Comparison of ENCODE assay signal across 8 mouse cellular contexts in genomic region chr2:181659609-181660055, GRCm38 (mm10). TPM values are rescaled to one million over a fixed set of nuclear protein-coding genes. Genes with fewer than 3 reads are reported as not detected.
DNase-seq lines count a peak whose midpoint lies in the region; ATAC-seq and TF ChIP-seq lines count a peak whose summit lies in the region.

No protein-coding gene starts in this region.

- H3K4me3 ChIP-seq in hindbrain, embryonic 14.5 days (replicated peaks; ENCODE audit: low read length): no peak overlapping the region

- no peak overlapping the region for H3K9ac ChIP-seq in hindbrain, embryonic 14.5 days

- peaks cover 34% of the 10 kb centered on the region for H3K36me3 ChIP-seq in hindbrain, embryonic 14.5 days (replicated peaks; ENCODE audit: control insufficient read depth, insufficient read depth)

- peak; percentile 67 for ATAC-seq in Patski
- peak; percentile 71; the same call in 1 of the 2 replicates for ATAC-seq in hindbrain, embryonic 14.5 days (ENCODE audit: low FRiP score)

- no peak overlapping the region for H3K4me2 ChIP-seq in hindbrain, embryonic 14.5 days (replicated peaks)

- CTCF ChIA-PET in Patski (lab: Charles Lee): interaction anchor here (0.6 to 13.3 kb wide), 9 partner anchors 10 to 47 kb away, joined by 3 to 135 read pairs (median 9); partner anchors contain the start of gene Tcea2

- H3K9me3 ChIP-seq in hindbrain, embryonic 14.5 days (ENCODE audit: control insufficient read depth, low read length): no peaks in the 10 kb centered on the region

- in situ Hi-C loops in Patski (cut with MboI; ENCODE audit: low pct_unique_long_range_greater_than_20kb): no loop called here

- no peaks in the 10 kb centered on the region for H3K27me3 ChIP-seq in Patski
- no peaks in the 10 kb centered on the region for H3K27me3 ChIP-seq in hindbrain, embryonic 14.5 days (ENCODE audit: control insufficient read depth, insufficient read depth, low read length)

- TF ChIP-seq CTCF in Patski (IDR thresholded peaks at IDR 0.05): peak; percentile 74

- POLR2A ChIA-PET in Patski (lab: Charles Lee): no interaction called here

- no peaks in the 10 kb centered on the region for H3K4me1 ChIP-seq in hindbrain, embryonic 14.5 days (replicated peaks; ENCODE audit: control insufficient read depth, insufficient read depth, low read length)

- H3K27ac ChIP-seq in hindbrain, embryonic 14.5 days: no peak overlapping the region

- WGBS in hindbrain, embryonic 14.5 days: 9% methylated on average over 9 of the region's 9 CpGs

- no peak for DNase-seq in Patski (ENCODE audit: low read depth, low spot score)
- peak; percentile 86 to 94 for DNase-seq in cerebellum, postnatal 14 days
- DNase-seq in frontal cortex, postnatal 36 days (ENCODE audit: low spot score in 2 of 2): peak; percentile 68 to 75
- peak; percentile 61 for DNase-seq in hindbrain, embryonic 14.5 days (ENCODE audit: low spot score)
- peak; percentile 78 to 82 for DNase-seq in layer of hippocampus, postnatal 36 days
- peak; percentile 96 for DNase-seq in lung, postnatal 36 days
- peak; percentile 78 for DNase-seq in retina, postnatal 1 day
- DNase-seq in urinary bladder, adult 2 months (ENCODE audit: low spot score): peak; percentile 56

RNA-seq across cellular contexts. Expression of gene Gm29797, which starts 2.8 kb away (rescaled TPM):
- polyA plus RNA-seq in Patski (2021): 0.15 TPM
- polyA plus RNA-seq in hindbrain, embryonic 14.5 days (2014; fragmentation: Nextera tagmentation; extraction: Ambion mirVana): 0.27 TPM in 1 of 2 replicates, not detected in the other
- total RNA-seq in layer of hippocampus, postnatal 36 days (2021): 1 to 10 TPM; 1.1 to 1.6 TPM
- polyA plus RNA-seq in urinary bladder, adult 2 months (2012; rRNA removed): 0.11 TPM in 1 of 2 replicates, not detected in the other

RNA-seq across cellular contexts. Expression of gene Sox18, which starts 11.8 kb away (rescaled TPM):
- polyA plus RNA-seq in Patski (2021): 0.04 TPM
- polyA plus RNA-seq in hindbrain, embryonic 14.5 days (2014; fragmentation: Nextera tagmentation; extraction: Ambion mirVana): 19.3 and 20.9 TPM in 2 replicates
- 10 to 100 TPM in 1 of 2 experiments, 1 to 10 TPM in 1; 8.3 to 11.1 TPM for total RNA-seq in layer of hippocampus, postnatal 36 days (2021)
- polyA plus RNA-seq in urinary bladder, adult 2 months (2012; rRNA removed): 20.0 and 27.2 TPM in 2 replicates

RNA-seq across cellular contexts. Expression of gene Tcea2, which starts 20.5 kb away (rescaled TPM):
- 22.9 TPM for polyA plus RNA-seq in Patski (2021)
- 40.6 and 50.4 TPM in 2 replicates for polyA plus RNA-seq in hindbrain, embryonic 14.5 days (2014; fragmentation: Nextera tagmentation; extraction: Ambion mirVana)
- 10 to 100 TPM; 60.6 to 62.0 TPM for total RNA-seq in layer of hippocampus, postnatal 36 days (2021)
- polyA plus RNA-seq in urinary bladder, adult 2 months (2012; rRNA removed): 27.8 and 38.0 TPM in 2 replicates

RNA-seq across cellular contexts. Expression of gene Rgs19, which starts 34.1 kb away (rescaled TPM):
- 42.4 TPM for polyA plus RNA-seq in Patski (2021)
- polyA plus RNA-seq in hindbrain, embryonic 14.5 days (2014; fragmentation: Nextera tagmentation; extraction: Ambion mirVana): 69.0 and 73.0 TPM in 2 replicates
- total RNA-seq in layer of hippocampus, postnatal 36 days (2021): 10 to 100 TPM; 44.0 to 44.1 TPM
- 40.4 and 51.8 TPM in 2 replicates for polyA plus RNA-seq in urinary bladder, adult 2 months (2012; rRNA removed)

RNA-seq across cellular contexts. Expression of gene Lkaaear1, which starts 38.6 kb away (rescaled TPM):
- polyA plus RNA-seq in Patski (2021): not detected
- not detected in 2 replicates for polyA plus RNA-seq in hindbrain, embryonic 14.5 days (2014; fragmentation: Nextera tagmentation; extraction: Ambion mirVana)
- total RNA-seq in layer of hippocampus, postnatal 36 days (2021): not detected
- polyA plus RNA-seq in urinary bladder, adult 2 months (2012; rRNA removed): not detected in 2 replicates

Comparison
In these comparisons a context has a peak if more than half of its experiments do, and no peak if none do; other contexts are left out.
1. RNA of gene Sox18, which starts 11.8 kb away (polyA plus RNA-seq): 19.3 to 20.9 TPM in hindbrain, embryonic 14.5 days and 20.0 to 27.2 TPM in urinary bladder, adult 2 months; 0.04 TPM in Patski (single experiment); every median in the first group is over 10 times any median in the second.